Mouse (Mus musculus) yolk sac, embryonic 10.5 days (tissue): ENCODE measurements at regions not wholly inside any gene's neighbourhood (a gene's known extent, or its start where the extent isn't known, plus 50 kb on each side); places are given as distances from the start of the nearest gene placed in this dataset.
A peak's percentile ranks its signal among the peaks of the same experiment; 100 is the strongest.
"Not testable (repeated sequence)": the region's sequence is repeated elsewhere in the genome, so short reads cannot be mapped to it uniquely, and the experiment has no call there.

Experiments
- DNase-seq: peaks from one replicate; pipeline ENCODE4 v3.0.0-alpha.2; 2017; ENCODE audit warnings: low spot score

DNA sequence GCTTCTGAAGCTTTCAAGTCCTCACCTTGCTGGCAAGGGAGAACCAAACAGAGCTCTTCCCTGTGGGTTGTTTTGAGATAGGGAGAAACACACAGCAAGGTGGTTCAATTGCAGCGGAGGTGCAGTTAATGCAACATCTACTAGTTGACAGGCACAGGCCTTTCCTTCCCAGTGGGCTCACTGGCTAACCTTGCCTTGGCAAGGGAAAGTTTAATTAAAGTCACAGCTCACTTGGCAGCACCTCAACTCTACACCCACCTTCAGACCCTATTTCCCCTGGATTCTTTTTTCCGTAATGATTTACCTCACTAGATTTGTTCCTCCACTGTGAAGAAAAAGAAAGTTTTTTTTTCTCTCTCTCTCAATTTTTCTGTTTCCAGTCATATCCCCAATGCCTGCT is 314.5 kb downstream of the Tlr4 start:
- DNase-seq, result no peak

DNA sequence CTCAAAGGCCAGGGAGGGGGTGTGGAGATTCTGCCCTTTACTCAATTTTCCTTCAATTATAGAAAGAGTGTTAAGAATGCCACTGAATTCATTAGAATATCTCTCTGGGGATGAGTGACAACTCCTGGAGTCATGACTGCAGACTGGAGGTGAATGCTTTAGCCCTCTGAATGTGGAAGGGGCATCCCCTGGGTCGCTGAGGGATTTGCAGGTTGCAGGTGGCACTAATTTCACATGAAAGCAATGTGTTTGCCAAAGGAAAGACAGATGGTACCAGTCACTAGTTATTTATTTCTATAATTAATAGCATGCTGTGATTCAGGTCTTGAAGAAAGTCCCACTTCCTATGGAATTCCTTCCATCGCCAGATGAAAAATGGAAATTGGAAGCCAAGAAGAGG is 321.1 kb downstream of the Tlr4 start:
- no peak for DNase-seq

DNA sequence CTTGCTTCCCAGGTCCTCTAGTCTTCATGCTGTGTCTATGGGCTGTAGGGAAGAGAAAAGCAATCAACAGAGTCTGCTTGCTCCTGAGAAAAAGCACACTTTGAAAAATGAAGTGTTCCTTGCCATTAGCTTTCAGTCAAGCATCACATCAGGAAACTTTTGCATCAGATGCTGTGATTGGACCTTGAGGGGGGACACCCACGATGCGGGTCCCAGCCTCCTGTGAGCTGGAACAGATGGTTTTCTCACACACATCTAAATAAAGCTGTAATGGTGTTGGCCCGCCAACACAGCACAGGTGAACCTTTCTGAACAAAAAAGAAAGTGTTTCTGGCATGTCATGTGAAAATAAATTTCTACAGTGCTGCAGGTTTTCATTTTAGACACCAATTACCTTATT is 335.3 kb downstream of the Tlr4 start:
- DNase-seq, result no peak

DNA sequence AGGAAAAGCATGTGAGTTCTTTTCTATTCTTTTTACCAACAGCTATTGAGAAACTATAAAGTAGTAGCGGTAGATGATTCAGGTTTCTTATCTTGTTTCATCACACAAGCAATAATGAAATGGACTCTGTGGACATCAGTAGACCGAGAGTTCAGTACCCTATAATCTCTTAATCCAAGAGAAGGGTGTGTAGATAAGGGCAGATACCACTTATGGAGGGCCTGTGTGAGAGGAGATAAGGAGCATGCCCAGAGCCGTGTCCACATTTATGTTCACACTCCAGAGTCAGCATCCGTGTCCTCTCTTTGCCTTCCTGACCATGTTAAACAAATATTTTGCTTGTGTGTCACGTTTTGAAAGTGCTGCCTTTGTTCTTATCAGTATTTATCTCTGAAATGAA is 340.3 kb downstream of the Tlr4 start:
- no peak for DNase-seq

- peak; percentile 6 for DNase-seq
Observed at GRCm38 (mm10) chr4:67187725-67188510, 360.5 kb downstream of the Tlr4 start.

GRCm38 (mm10) chr4:67190536-67190935 is 363.2 kb downstream of the Tlr4 start:
- DNase-seq, result no peak

DNA sequence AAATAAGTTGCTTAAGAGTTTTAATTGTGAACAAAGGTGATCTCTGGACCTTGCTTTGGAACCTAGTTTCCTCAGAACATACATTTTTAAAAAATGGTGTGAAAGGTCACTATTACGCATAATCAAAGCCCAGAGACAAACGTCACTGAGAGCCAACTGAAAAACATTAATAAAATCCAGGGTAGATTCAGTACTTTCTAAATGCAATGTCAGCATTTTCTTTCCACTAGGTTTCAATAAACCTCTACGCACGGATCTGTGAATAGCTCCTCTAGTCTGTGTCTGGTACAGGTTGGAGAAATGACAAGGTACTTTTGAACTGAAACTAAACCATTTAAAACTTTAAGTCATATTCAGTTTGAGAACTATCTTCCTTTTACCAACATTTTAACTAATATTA is 367.0 kb downstream of the Tlr4 start:
- no peak for DNase-seq

- no peak for DNase-seq
Observed at GRCm38 (mm10) chr4:67196907-67197306, 369.5 kb downstream of the Tlr4 start.

GRCm38 (mm10) chr4:67208406-67208805 is 381.0 kb downstream of the Tlr4 start:
- DNase-seq, result not testable (repeated sequence)

- DNase-seq, result no peak
Observed at GRCm38 (mm10) chr4:67213363-67213762, 386.0 kb downstream of the Tlr4 start.

DNA sequence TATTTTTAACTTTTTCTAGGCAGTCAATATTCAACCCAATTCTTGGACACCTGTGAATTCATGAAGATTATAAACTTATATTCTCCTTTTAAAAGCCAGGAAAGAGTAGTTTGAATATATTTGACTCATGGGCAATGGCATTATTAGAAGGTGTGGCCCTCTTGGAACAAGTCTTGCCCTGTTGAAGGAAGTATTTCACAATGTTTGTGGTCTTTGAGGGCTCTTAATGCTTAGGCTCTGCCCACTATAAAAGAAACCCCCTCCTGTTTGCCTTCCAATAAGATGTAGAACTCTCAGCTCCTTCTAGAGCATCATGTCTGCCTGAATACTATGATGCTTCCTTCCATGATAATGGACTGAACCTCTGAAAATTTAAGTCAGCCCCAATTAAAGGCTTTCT is 397.1 kb downstream of the Tlr4 start:
- no peak for DNase-seq

DNA sequence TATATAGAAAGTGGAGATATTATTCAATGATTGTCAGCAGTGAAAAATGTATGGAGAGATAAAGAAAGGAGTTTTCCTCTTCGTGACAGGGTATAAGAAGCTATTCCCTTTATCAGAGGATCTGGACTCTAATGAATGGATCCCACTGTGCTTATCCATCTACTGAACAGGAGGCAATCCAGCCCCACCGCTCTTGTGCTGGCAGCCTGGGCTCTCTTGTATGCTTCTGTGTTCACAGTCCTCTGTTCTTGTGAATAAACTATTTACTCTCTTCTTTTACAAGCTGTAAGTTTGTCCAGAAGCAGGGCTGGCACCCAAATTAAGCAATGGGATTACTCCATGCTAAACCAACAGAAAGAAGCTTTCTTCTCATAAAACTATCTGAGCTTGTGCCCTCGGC is 401.8 kb downstream of the Tlr4 start:
- no peak for DNase-seq

GRCm38 (mm10) chr4:67273553-67273952 is 446.2 kb downstream of the Tlr4 start:
- DNase-seq, result no peak

- DNase-seq, result no peak
Observed at GRCm38 (mm10) chr4:67301020-67301419, 473.6 kb downstream of the Tlr4 start.

- DNase-seq, result no peak
Observed at GRCm38 (mm10) chr4:67301740-67302139, 474.4 kb downstream of the Tlr4 start.

DNA sequence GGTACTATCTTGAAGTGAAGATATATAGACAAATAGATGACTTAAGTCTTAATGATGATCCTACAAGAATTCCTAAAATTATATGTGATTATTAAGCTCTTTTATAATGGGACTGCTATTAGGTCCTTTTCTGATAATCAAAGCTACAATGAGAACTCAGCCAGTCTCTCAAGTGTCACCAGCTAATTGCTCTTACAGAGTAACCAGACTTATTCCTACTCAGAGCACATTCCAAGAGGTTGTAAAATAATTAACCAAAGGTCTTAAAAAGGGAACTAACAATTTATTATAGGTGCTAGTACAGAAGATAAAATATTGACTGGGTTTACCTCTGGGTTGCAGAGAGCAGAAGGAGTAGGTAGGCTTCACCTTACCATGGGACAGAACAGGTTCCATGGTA is 492.7 kb downstream of the Tlr4 start:
- not testable (repeated sequence) for DNase-seq
